Mouse (Mus musculus) hindbrain, embryonic 14.5 days (tissue): Measurements from ENCODE around the gene Ap3m1. TPM values are rescaled to one million over a fixed set of nuclear protein-coding genes. Genes with fewer than 3 reads are reported as not detected.

ENCODE experiments used
- ATAC-seq: fragments of 200-750 bp; cut with Nextera tagmentation; 2 replicates; pipeline ENCODE4 v1.8.0; 2017; ENCODE audit warnings: moderate number of reproducible peaks, mild to moderate bottlenecking, moderate TSS enrichment, moderate library complexity; ENCODE audit not compliant: low FRiP score
- DNase-seq: peaks from one replicate; pipeline ENCODE4 v3.0.0-alpha.2; 2015; ENCODE audit warnings: low spot score
- H3K27ac ChIP-seq: fragments of 300-500 bp; sonication (generic); 2 replicates; pipeline ENCODE4 v1.5.1; 2014; ENCODE audit warnings: mild to moderate bottlenecking, moderate library complexity
- H3K27me3 ChIP-seq: fragments of 300-500 bp; sonication (generic); 2 replicates; pipeline ENCODE4 v1.6.1; 2014; ENCODE audit warnings: mild to moderate bottlenecking, low read length, mixed read lengths; ENCODE audit not compliant: control insufficient read depth, insufficient read depth
- H3K36me3 ChIP-seq: fragments of 300-500 bp; sonication (generic); replicated peaks from 2 replicates; pipeline ENCODE4 v1.6.1; 2014; ENCODE audit not compliant: control insufficient read depth, insufficient read depth
- H3K4me1 ChIP-seq: fragments of 300-500 bp; sonication (generic); replicated peaks from 2 replicates; pipeline ENCODE4 v1.6.1; 2014; ENCODE audit warnings: antibody characterized with exemption, low read length, mixed read lengths; ENCODE audit not compliant: control insufficient read depth, insufficient read depth
- H3K4me2 ChIP-seq: fragments of 300-500 bp; sonication (generic); replicated peaks from 2 replicates; pipeline ENCODE4 v1.6.1; 2014; ENCODE audit warnings: mild to moderate bottlenecking, moderate library complexity
- H3K4me3 ChIP-seq: fragments of 300-500 bp; sonication (generic); replicated peaks from 2 replicates; pipeline ENCODE4 v1.5.1; 2014; ENCODE audit warnings: mild to moderate bottlenecking, low read length
- H3K9ac ChIP-seq: fragments of 300-500 bp; sonication (generic); 2 replicates; pipeline ENCODE4 v1.6.1; 2014
- H3K9me3 ChIP-seq: fragments of 300-500 bp; sonication (generic); 2 replicates; pipeline ENCODE4 v1.6.1; 2016; ENCODE audit warnings: low read length; ENCODE audit not compliant: control insufficient read depth
- WGBS: fragments of 180-500 bp; shearing (Covaris S2); extraction: QIAGEN DNeasy Blood & Tissue Kit; methylation state at CpG from one replicate; pipeline ENCODE4 v1.1.7; 2014; 5-methylcytosine and 5-hydroxymethylcytosine counted together
- polyA plus RNA-seq: library from polyadenylated mRNA; unstranded; fragments of >200 nt; fragmentation: Nextera tagmentation; extraction: Ambion mirVana; gene quantifications from 2 replicates; pipeline ENCODE4 v1.2.1, GENCODE M21; 2014

The Ap3m1 gene
- polyA plus RNA-seq, 1 experiment from 2014 or later = 94.5 TPM

DNA sequence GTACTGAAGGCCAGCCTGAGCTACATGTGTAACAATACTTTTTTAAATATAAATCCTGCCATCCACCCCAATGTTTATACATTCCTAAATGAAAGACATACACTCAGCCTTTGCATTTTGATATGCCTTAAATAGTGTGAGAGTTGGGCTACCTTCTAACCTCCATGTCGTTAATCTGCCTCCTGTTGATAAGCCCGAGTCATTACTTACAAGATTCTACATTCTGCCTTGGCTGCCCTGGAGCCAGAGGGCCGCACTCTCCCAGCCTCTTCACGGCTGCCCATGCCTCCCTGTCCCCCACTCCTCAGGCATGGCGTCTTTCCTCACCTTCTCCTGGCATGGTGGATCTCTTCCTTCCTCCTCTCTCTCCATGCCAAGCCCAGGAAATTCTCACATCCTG is 55.9 kb downstream of the Ap3m1 start:
- no peaks in the 10 kb centered on the region for H3K27me3 ChIP-seq
- DNase-seq (no peak), ATAC-seq (no peak)
- H3K9me3 ChIP-seq = no peaks in the 10 kb centered on the region
- peaks cover 9% of the 10 kb centered on the region; the same call in 1 of the 2 replicates for H3K36me3 ChIP-seq
- H3K4me3 ChIP-seq = no peak overlapping the region
- H3K4me2 ChIP-seq = no peak overlapping the region
- H3K9ac ChIP-seq = no peak overlapping the region
- 68% methylated on average over 5 of the region's 5 CpGs for WGBS
- H3K27ac ChIP-seq = 0 out of 2 replicates have a peak overlapping the region, but pooled peaks have one; percentile 8
- no peaks in the 10 kb centered on the region; the same call in 1 of the 2 replicates for H3K4me1 ChIP-seq

DNA sequence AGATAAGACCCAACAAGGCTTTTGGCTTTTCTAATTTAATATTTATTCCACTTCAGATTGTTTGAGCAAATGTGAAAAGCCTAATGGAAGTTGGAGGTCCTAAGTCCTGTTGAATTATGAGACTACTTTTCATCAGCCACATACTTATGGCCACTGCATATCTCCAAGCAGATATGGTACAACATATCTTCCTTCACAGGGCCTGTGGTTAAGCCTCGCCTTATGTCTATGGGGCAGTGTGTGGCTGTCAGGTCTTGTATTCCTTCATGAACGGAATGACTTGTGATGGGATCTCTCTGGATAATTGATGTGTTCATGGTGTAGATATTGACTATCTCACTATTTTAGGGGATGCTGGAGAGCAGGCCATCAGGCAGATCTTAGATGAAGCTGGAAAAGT is 56.8 kb downstream of the Ap3m1 start:
- H3K9me3 ChIP-seq = no peaks in the 10 kb centered on the region
- 93% methylated on average over 2 of the region's 2 CpGs for WGBS
- ATAC-seq = no peak

GRCm38 (mm10) chr14:20994475-20994874 is 57.8 kb downstream of the Ap3m1 start:
- Histone ChIP-seq H3K9me3 (no peaks in the 10 kb centered on the region), H3K27me3 (no peaks in the 10 kb centered on the region), H3K4me3 (no peak overlapping the region), H3K36me3 (peaks cover 4% of the 10 kb centered on the region; the same call in 1 of the 2 replicates), H3K9ac (no peak overlapping the region), H3K4me1 (no peaks in the 10 kb centered on the region; the same call in 1 of the 2 replicates), H3K27ac (no peak overlapping the region), H3K4me2 (no peak overlapping the region)
- DNase-seq (no peak), ATAC-seq (no peak)
- WGBS = 77% methylated on average over 3 of the region's 3 CpGs

More for the DNA sequence above, 56.8 kb downstream of the Ap3m1 start:
- H3K9ac ChIP-seq = no peak overlapping the region
- peaks cover 4% of the 10 kb centered on the region; the same call in 1 of the 2 replicates for H3K36me3 ChIP-seq
- no peak overlapping the region for H3K4me2 ChIP-seq
- H3K4me3 ChIP-seq = no peak overlapping the region
- H3K27me3 ChIP-seq = no peaks in the 10 kb centered on the region
- no peak for DNase-seq
- H3K4me1 ChIP-seq = no peaks in the 10 kb centered on the region; the same call in 1 of the 2 replicates
- no peak overlapping the region for H3K27ac ChIP-seq

DNA sequence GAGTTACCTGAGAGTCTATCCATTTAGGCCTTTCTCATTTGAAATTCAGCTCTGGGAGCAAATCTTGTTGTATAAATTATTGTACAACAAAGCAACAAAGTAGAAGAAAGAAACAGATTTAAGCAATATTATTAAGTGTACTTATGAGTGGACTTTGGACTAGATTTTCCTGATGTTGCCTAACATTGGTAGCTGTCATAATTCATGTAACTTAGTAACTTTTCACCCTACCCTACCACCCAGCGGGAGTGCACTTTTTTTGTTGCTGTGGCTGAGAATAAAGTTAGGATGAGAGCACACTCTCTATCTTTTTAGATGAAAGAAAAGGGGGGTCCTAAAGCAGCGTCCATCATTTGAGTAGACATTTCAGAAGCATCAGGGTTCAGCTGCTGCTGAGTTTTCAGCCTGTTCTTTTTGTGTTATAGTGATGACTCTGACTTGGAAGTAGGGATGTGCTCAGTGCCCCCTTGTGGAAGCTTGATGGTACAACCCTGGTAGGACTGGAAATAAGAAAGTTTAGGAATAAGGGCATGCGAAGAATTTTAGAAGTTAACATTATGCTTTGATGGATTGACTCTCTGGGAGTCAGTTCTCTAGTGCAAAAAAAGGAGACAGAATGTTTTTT is 59.1 kb downstream of the Ap3m1 start:
- WGBS = 51% methylated on average over 3 of the region's 3 CpGs
- DNase-seq = peak; percentile 74
- Histone ChIP-seq H3K4me2 (no peak overlapping the region), H3K9me3 (no peaks in the 10 kb centered on the region), H3K4me3 (no peak overlapping the region), H3K9ac (no peak overlapping the region), H3K27ac (no peak overlapping the region), H3K4me1 (no peaks in the 10 kb centered on the region; the same call in 1 of the 2 replicates), H3K27me3 (no peaks in the 10 kb centered on the region), H3K36me3 (peaks cover 4% of the 10 kb centered on the region; the same call in 1 of the 2 replicates)
- ATAC-seq = no peak

- no peak for DNase-seq
- ATAC-seq = no peak
- 95% methylated on average over 1 of the region's 1 CpGs for WGBS
- Histone ChIP-seq H3K4me2 (no peak overlapping the region), H3K9ac (no peak overlapping the region), H3K4me3 (no peak overlapping the region), H3K27ac (no peak overlapping the region), H3K36me3 (peaks cover 9% of the 10 kb centered on the region; the same call in 1 of the 2 replicates), H3K9me3 (no peaks in the 10 kb centered on the region), H3K27me3 (no peaks in the 10 kb centered on the region), H3K4me1 (no peaks in the 10 kb centered on the region)
Observed at GRCm38 (mm10) chr14:20991492-20991891, 60.8 kb downstream of the Ap3m1 start.

DNA sequence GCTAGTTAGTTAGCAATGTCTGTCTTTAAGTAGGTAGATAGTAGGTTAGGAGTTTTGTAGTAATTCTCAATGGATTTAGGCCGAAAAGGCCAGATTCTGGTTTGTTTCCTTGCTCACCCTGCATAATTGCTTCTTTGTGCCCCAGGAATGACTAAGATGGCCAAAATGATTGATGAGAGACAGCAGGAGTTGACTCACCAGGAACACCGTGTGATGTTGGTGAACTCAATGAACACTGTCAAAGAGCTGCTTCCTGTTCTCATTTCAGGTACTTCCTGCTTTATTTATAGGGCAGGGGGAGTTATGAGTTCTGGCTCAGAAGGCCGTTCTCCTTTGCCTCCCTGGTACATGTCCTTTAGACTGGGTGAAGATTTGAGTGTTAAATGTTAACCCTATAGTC is 66.8 kb downstream of the Ap3m1 start:
- H3K9me3 ChIP-seq = no peaks in the 10 kb centered on the region
- H3K4me1 ChIP-seq = no peaks in the 10 kb centered on the region
- H3K9ac ChIP-seq = no peak overlapping the region
- H3K4me2 ChIP-seq = no peak overlapping the region
- H3K4me3 ChIP-seq = no peak overlapping the region
- no peak for ATAC-seq
- no peaks in the 10 kb centered on the region for H3K27me3 ChIP-seq
- 0 out of 2 replicates have a peak, but pooled peaks cover 6% of the 10 kb centered on the region for H3K36me3 ChIP-seq
- H3K27ac ChIP-seq = no peak overlapping the region
- DNase-seq = no peak
- 54% methylated on average over 3 of the region's 3 CpGs for WGBS

DNA sequence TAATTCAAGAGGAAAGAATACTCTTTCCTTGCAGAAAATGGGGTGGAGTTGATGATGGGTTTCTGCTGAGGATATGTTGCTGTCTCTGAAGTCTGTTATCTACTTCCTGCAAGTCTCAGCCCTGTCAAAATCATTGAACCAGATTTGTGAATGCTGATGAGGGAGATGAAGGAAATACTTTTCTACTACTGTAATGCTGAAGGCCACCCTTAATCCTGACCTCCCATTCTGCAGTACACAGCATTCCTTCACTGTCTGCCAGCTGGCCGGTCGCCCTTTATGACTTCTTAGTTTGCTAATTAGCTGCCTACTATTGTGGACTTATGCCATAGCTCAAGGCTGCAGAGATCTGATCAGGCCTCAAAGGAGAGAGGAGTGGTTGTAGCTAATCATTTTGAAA is 68.5 kb downstream of the Ap3m1 start:
- no peaks in the 10 kb centered on the region for H3K9me3 ChIP-seq
- H3K4me3 ChIP-seq = no peak overlapping the region
- H3K4me2 ChIP-seq = no peak overlapping the region
- 35% methylated on average over 2 of the region's 2 CpGs for WGBS
- H3K36me3 ChIP-seq = 0 out of 2 replicates have a peak, but pooled peaks cover 6% of the 10 kb centered on the region
- no peaks in the 10 kb centered on the region for H3K27me3 ChIP-seq
- H3K27ac ChIP-seq = no peak overlapping the region
- no peak overlapping the region for H3K9ac ChIP-seq
- no peak for ATAC-seq
- DNase-seq = no peak
- no peaks in the 10 kb centered on the region for H3K4me1 ChIP-seq

Other genes with a start within 250 kb of the Ap3m1 start
- 0.27 and 0.34 TPM in 2 replicates for gene Plau, start 215.8 kb downstream of the Ap3m1 start, polyA plus RNA-seq
- 19.3 and 19.7 TPM in 2 replicates for gene Vcl, start 123.1 kb downstream of the Ap3m1 start, polyA plus RNA-seq
- gene Adk, start 66 bp upstream of the Ap3m1 start, polyA plus RNA-seq = 40.2 and 43.7 TPM in 2 replicates